Mouse (Mus musculus): ENCODE results near the gene Bcam. TPM values are rescaled to one million over a fixed set of nuclear protein-coding genes. Genes with fewer than 3 reads are reported as not detected.

The Bcam gene
- polyA plus RNA-seq (2016; fragmentation: Nextera tagmentation; extraction: Ambion mirVana): 59.7 and 63.3 TPM in 2 replicates

GRCm38 (mm10) chr7:19770984-19771391 is at the start of gene Bcam:
Gene Bcam (minus strand): TSS chr7:19771016.
- peaks cover 32% of the 10 kb centered on the region for H3K4me1 ChIP-seq (replicated peaks)
- ATAC-seq (ENCODE audit: insufficient number of reproducible peaks, insufficient read depth, low FRiP score, low TSS enrichment, low read depth): peak; percentile 37; the same call in 1 of the 2 replicates
- peaks cover 36% of the 10 kb centered on the region for H3K27me3 ChIP-seq
- H3K9ac ChIP-seq (replicated peaks): peak within 1 kb of the TSS; percentile 71
- peak within 1 kb of the TSS; percentile 82 for H3K4me2 ChIP-seq
- WGBS: 2% methylated on average over 9 of the region's 9 CpGs
- peak within 1 kb of the TSS; percentile 47; the same call in 1 of the 2 replicates for H3K27ac ChIP-seq
- H3K9me3 ChIP-seq: no peaks in the 10 kb centered on the region
- peak within 1 kb of the TSS; percentile 50 for H3K4me3 ChIP-seq (replicated peaks)
- 0 out of 2 replicates have a peak, but pooled peaks cover 3% of the 10 kb centered on the region for H3K36me3 ChIP-seq

GRCm38 (mm10) chr7:19818875-19819274 is 48.1 kb upstream of the Bcam start:
- Histone ChIP-seq H3K4me3 (replicated peaks) (no peak overlapping the region), H3K9ac (replicated peaks) (no peak overlapping the region), H3K4me2 (no peak overlapping the region), H3K4me1 (replicated peaks) (peaks cover 37% of the 10 kb centered on the region), H3K27ac (no peak overlapping the region), H3K36me3 (no peaks in the 10 kb centered on the region), H3K9me3 (0 out of 2 replicates have a peak, but pooled peaks cover 7% of the 10 kb centered on the region), H3K27me3 (peaks cover 65% of the 10 kb centered on the region)
- no peak for ATAC-seq (ENCODE audit: insufficient number of reproducible peaks, insufficient read depth, low FRiP score, low TSS enrichment, low read depth)
- WGBS: 78% methylated on average over 7 of the region's 7 CpGs

GRCm38 (mm10) chr7:19818440-19818839 is 47.6 kb upstream of the Bcam start:
- WGBS: 81% methylated on average over 5 of the region's 5 CpGs
- H3K4me1 ChIP-seq (replicated peaks): peaks cover 33% of the 10 kb centered on the region
- H3K9ac ChIP-seq (replicated peaks): no peak overlapping the region
- ATAC-seq (ENCODE audit: insufficient number of reproducible peaks, insufficient read depth, low FRiP score, low TSS enrichment, low read depth): no peak
- no peaks in the 10 kb centered on the region for H3K36me3 ChIP-seq
- 0 out of 2 replicates have a peak, but pooled peaks cover 7% of the 10 kb centered on the region for H3K9me3 ChIP-seq
- no peak overlapping the region for H3K4me2 ChIP-seq
- no peak overlapping the region for H3K4me3 ChIP-seq (replicated peaks)
- H3K27ac ChIP-seq: no peak overlapping the region
- H3K27me3 ChIP-seq: peaks cover 65% of the 10 kb centered on the region

GRCm38 (mm10) chr7:19817382-19818105 is 46.7 kb upstream of the Bcam start:
- Histone ChIP-seq H3K27me3 (peaks cover 65% of the 10 kb centered on the region), H3K9me3 (0 out of 2 replicates have a peak, but pooled peaks cover 7% of the 10 kb centered on the region)

GRCm38 (mm10) chr7:19816224-19816771 is 45.5 kb upstream of the Bcam start:
- H3K27me3 ChIP-seq: peaks cover 65% of the 10 kb centered on the region
- no peak for ATAC-seq (ENCODE audit: insufficient number of reproducible peaks, insufficient read depth, low FRiP score, low TSS enrichment, low read depth)
- WGBS: under 1% methylated on average over 27 of the region's 28 CpGs
- peak overlapping the region; percentile 38 for H3K4me3 ChIP-seq (replicated peaks)
- peak overlapping the region; percentile 31 for H3K9ac ChIP-seq (replicated peaks)
- H3K27ac ChIP-seq: no peak overlapping the region; the same call in 1 of the 2 replicates
- H3K9me3 ChIP-seq: 0 out of 2 replicates have a peak, but pooled peaks cover 7% of the 10 kb centered on the region
- H3K4me2 ChIP-seq: peak overlapping the region; percentile 74
- H3K36me3 ChIP-seq: no peaks in the 10 kb centered on the region
- peaks cover 25% of the 10 kb centered on the region for H3K4me1 ChIP-seq (replicated peaks)

More at GRCm38 (mm10) chr7:19817382-19818105, 46.7 kb upstream of the Bcam start:
- H3K4me1 ChIP-seq (replicated peaks): peaks cover 29% of the 10 kb centered on the region
- peak overlapping the region; percentile 74 for H3K4me2 ChIP-seq
- H3K4me3 ChIP-seq (replicated peaks): peak overlapping the region; percentile 38
- H3K9ac ChIP-seq (replicated peaks): peak overlapping the region; percentile 50; the same call in 1 of the 2 replicates
- no peaks in the 10 kb centered on the region for H3K36me3 ChIP-seq
- 6% methylated on average over 14 of the region's 15 CpGs for WGBS
- ATAC-seq (ENCODE audit: insufficient number of reproducible peaks, insufficient read depth, low FRiP score, low TSS enrichment, low read depth): peak; percentile 48; the same call in 1 of the 2 replicates
- peak overlapping the region; percentile 50 for H3K27ac ChIP-seq

GRCm38 (mm10) chr7:19815296-19816223 is 44.7 kb upstream of the Bcam start:
- Histone ChIP-seq H3K4me1 (replicated peaks) (peaks cover 30% of the 10 kb centered on the region), H3K4me3 (replicated peaks) (peak overlapping the region; percentile 38), H3K36me3 (no peaks in the 10 kb centered on the region), H3K4me2 (peak overlapping the region; percentile 74), H3K27ac (no peak overlapping the region), H3K27me3 (peaks cover 65% of the 10 kb centered on the region), H3K9me3 (0 out of 2 replicates have a peak, but pooled peaks cover 3% of the 10 kb centered on the region), H3K9ac (replicated peaks) (peak overlapping the region; percentile 31)
- peak; percentile 22; the same call in 1 of the 2 replicates for ATAC-seq (ENCODE audit: insufficient number of reproducible peaks, insufficient read depth, low FRiP score, low TSS enrichment, low read depth)
- 33% methylated on average over 17 of the region's 17 CpGs for WGBS

GRCm38 (mm10) chr7:19813579-19814122 is 42.8 kb upstream of the Bcam start:
- ATAC-seq (ENCODE audit: insufficient number of reproducible peaks, insufficient read depth, low FRiP score, low TSS enrichment, low read depth): no peak
- 82% methylated on average over 6 of the region's 6 CpGs for WGBS
- H3K4me2 ChIP-seq: no peak overlapping the region
- H3K27me3 ChIP-seq: peaks cover 72% of the 10 kb centered on the region
- no peak overlapping the region for H3K9ac ChIP-seq (replicated peaks)
- H3K9me3 ChIP-seq: 0 out of 2 replicates have a peak, but pooled peaks cover 3% of the 10 kb centered on the region
- H3K4me1 ChIP-seq (replicated peaks): peaks cover 33% of the 10 kb centered on the region
- no peaks in the 10 kb centered on the region for H3K36me3 ChIP-seq
- no peak overlapping the region for H3K4me3 ChIP-seq (replicated peaks)
- no peak overlapping the region for H3K27ac ChIP-seq

- Histone ChIP-seq H3K9ac (replicated peaks) (no peak overlapping the region), H3K36me3 (no peaks in the 10 kb centered on the region), H3K4me1 (replicated peaks) (peaks cover 33% of the 10 kb centered on the region), H3K9me3 (0 out of 2 replicates have a peak, but pooled peaks cover 3% of the 10 kb centered on the region), H3K4me2 (no peak overlapping the region), H3K27ac (no peak overlapping the region), H3K27me3 (peaks cover 74% of the 10 kb centered on the region), H3K4me3 (replicated peaks) (no peak overlapping the region)
- 85% methylated on average over 4 of the region's 4 CpGs for WGBS
- ATAC-seq (ENCODE audit: insufficient number of reproducible peaks, insufficient read depth, low FRiP score, low TSS enrichment, low read depth): no peak
These were observed 42.3 kb upstream of the Bcam start for GRCm38 (mm10) chr7:19813161-19813560.

- Histone ChIP-seq H3K4me1 (replicated peaks) (peaks cover 16% of the 10 kb centered on the region), H3K36me3 (no peaks in the 10 kb centered on the region), H3K27me3 (peaks cover 69% of the 10 kb centered on the region), H3K4me3 (replicated peaks) (peak overlapping the region; percentile 14), H3K9ac (replicated peaks) (no peak overlapping the region), H3K9me3 (0 out of 2 replicates have a peak, but pooled peaks cover 3% of the 10 kb centered on the region), H3K27ac (no peak overlapping the region), H3K4me2 (peak overlapping the region; percentile 45)
- WGBS: 4% methylated on average over 22 of the region's 22 CpGs
- ATAC-seq (ENCODE audit: insufficient number of reproducible peaks, insufficient read depth, low FRiP score, low TSS enrichment, low read depth): peak; percentile 33; the same call in 1 of the 2 replicates
These were observed 40.3 kb upstream of the Bcam start for GRCm38 (mm10) chr7:19811114-19811513.

- WGBS: 1% methylated on average over 27 of the region's 27 CpGs
- Histone ChIP-seq H3K4me3 (replicated peaks) (peak overlapping the region; percentile 29), H3K36me3 (no peaks in the 10 kb centered on the region), H3K27ac (no peak overlapping the region), H3K9ac (replicated peaks) (no peak overlapping the region; the same call in 1 of the 2 replicates), H3K4me2 (peak overlapping the region; percentile 50), H3K27me3 (peaks cover 60% of the 10 kb centered on the region), H3K9me3 (peaks cover 5% of the 10 kb centered on the region; the same call in 1 of the 2 replicates), H3K4me1 (replicated peaks) (peaks cover 9% of the 10 kb centered on the region; the same call in 1 of the 2 replicates)
- 0 out of 2 replicates have a peak, but pooled peaks have one; percentile 9 for ATAC-seq (ENCODE audit: insufficient number of reproducible peaks, insufficient read depth, low FRiP score, low TSS enrichment, low read depth)
These were observed 38.6 kb upstream of the Bcam start for GRCm38 (mm10) chr7:19809369-19809768.

Measured in limb, embryonic 12.5 days (tissue).